Mouse (Mus musculus): ENCODE data around the gene Vmn1r210.
"Not testable (repeated sequence)": the region's sequence is repeated elsewhere in the genome, so short reads cannot be mapped to it uniquely, and the experiment has no call there.

DNA sequence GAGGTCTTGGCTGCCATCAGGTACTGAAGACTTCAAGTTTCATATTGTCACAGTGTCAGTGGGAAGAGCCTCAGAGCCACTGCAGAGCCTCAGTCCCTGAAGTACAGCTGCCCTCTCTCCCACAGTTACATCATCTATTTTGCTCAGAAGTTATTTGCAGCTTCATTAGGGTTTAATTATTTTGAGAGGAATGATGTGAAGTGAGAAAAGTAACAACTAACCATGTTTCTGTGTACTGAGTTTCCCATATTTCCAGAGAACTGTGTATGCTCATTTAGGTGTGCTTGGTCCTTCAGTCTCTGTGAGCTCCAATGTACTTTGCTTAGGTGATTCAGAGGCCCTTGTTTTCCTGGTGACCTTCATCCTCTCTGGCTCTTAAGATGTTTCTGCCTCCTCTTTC is 21.6 kb downstream of the Vmn1r210 start, which contains the start of gene Vmn1r209:
- not testable (repeated sequence) for TF ChIP-seq POLR2A (IDR thresholded peaks at IDR 0.05; ENCODE audit: control insufficient read depth, low read depth, low read length); CTCF (IDR thresholded peaks at IDR 0.05; ENCODE audit: control insufficient read depth, insufficient read depth, insufficient replicate concordance, low read depth, low read length)
